8 mouse cellular contexts compared by ENCODE assay signal in the genomic region with DNA sequence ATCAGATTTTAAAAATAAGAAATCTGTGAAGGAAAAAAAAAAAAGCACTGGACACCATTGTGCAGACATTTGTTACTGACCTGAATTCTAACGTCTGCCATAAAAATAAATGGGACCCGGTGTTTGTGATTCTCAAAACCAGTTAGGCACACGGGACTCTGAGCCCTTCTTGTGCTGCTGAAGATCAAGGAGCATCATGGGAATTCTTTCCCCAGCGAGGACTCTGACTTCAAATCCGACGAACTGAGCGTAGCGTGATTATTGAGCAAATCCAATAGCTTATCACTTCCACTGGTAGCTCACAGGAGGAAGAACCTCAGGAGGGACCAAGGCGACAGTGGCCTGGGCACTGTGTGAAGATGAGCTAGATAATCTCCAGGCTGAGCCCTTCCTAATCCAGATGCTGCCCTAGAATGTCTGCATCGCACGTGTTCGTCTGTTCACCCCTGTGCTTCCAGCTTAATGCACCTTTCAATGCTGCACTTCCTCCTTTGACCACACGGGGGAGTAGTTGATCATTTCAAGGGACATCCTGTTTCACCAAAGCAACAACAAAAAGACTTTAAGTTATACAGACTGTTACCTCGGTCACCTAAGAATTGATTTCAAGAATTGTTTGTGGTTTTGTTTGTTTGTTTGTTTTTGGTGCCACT. TPM values are rescaled to one million over a fixed set of nuclear protein-coding genes. Genes with fewer than 3 reads are reported as not detected.
DNase-seq lines count a peak whose midpoint lies in the region; ATAC-seq and TF ChIP-seq lines count a peak whose summit lies in the region.

No protein-coding gene starts in this region.

- TF ChIP-seq CTCF in lung, adult 2 months (IDR thresholded peaks at IDR 0.05; ENCODE audit: insufficient read depth, low read length) = peak; percentile 65

- DNase-seq in CD4-positive, CD25-positive, alpha-beta regulatory T cell, adult 2 months (ENCODE audit: low read depth, low spot score) = peak; percentile 79
- DNase-seq in adrenal gland, adult 8-10 months = peak; percentile 17
- DNase-seq in embryo, embryonic 11 days = peak; percentile 77
- peak; percentile 76 for DNase-seq in kidney, postnatal 14 days
- peak; percentile 68 for DNase-seq in lung, adult 2 months
- peak; percentile 76 for DNase-seq in retina, adult 2 months (ENCODE audit: low read depth, low spot score)
- DNase-seq in thymus, postnatal 25 days = peak; percentile 77

- no peak for TF ChIP-seq POLR2A in lung, adult 2 months (IDR thresholded peaks at IDR 0.05; ENCODE audit: borderline replicate concordance, extremely low read depth, low read depth, low read length)

- WGBS in lung, adult 2 months = 44% methylated on average over 14 of the region's 14 CpGs

- ATAC-seq in granulocyte monocyte progenitor cell, adult 5-6 weeks (replicated peaks; ENCODE audit: poor library complexity, severe bottlenecking) = peak; percentile 79

- no peak overlapping the region for H3K4me3 ChIP-seq in lung, adult 2 months (replicated peaks; ENCODE audit: extremely low read depth, low read depth, low read length)

- no peaks in the 10 kb centered on the region for H3K4me1 ChIP-seq in lung, adult 2 months (ENCODE audit: control insufficient read depth, insufficient read depth, low read length)

RNA-seq across cellular contexts. Expression of gene Cyp39a1, which starts 31.9 kb away (rescaled TPM):
- 1 to 10 TPM; 2.4 to 4.3 (median 3.1) TPM for total RNA-seq in adrenal gland, adult 8-10 months (2022)
- total RNA-seq in granulocyte monocyte progenitor cell, adult 5-6 weeks (2014; fragmentation: Nextera tagmentation) = 2.3 and 2.4 TPM in 2 replicates
- total RNA-seq in granulocyte monocyte progenitor cell, adult 5-6 weeks (2017) = 4.0 and 5.2 TPM in 2 replicates
- 3.5 and 6.5 TPM in 2 replicates for polyA plus RNA-seq in lung, adult 2 months (2012; rRNA removed)

RNA-seq across cellular contexts. Expression of gene Slc25a27, which starts 32.1 kb away (rescaled TPM):
- 10 to 100 TPM in 1 of 4 experiments, 1 to 10 TPM in 3; 4.0 to 11.1 (median 7.0) TPM for total RNA-seq in adrenal gland, adult 8-10 months (2022)
- total RNA-seq in granulocyte monocyte progenitor cell, adult 5-6 weeks (2014; fragmentation: Nextera tagmentation) = 5.1 and 6.4 TPM in 2 replicates
- total RNA-seq in granulocyte monocyte progenitor cell, adult 5-6 weeks (2017) = 1.4 and 3.0 TPM in 2 replicates
- 3.5 and 4.3 TPM in 2 replicates for polyA plus RNA-seq in lung, adult 2 months (2012; rRNA removed)

Comparison
In these comparisons a context has a peak if more than half of its experiments do, and no peak if none do; other contexts are left out.
1. DNase-seq: peak in every context shown above with its lines; median percentile 79 in CD4-positive, CD25-positive, alpha-beta regulatory T cell, adult 2 months; 77 in embryo, embryonic 11 days; 77 in thymus, postnatal 25 days; 76 in kidney, postnatal 14 days; 76 in retina, adult 2 months; 68 in lung, adult 2 months; 17 in adrenal gland, adult 8-10 months.